Mouse (Mus musculus): ENCODE measurements around the gene A530084C06Rik.

DNA sequence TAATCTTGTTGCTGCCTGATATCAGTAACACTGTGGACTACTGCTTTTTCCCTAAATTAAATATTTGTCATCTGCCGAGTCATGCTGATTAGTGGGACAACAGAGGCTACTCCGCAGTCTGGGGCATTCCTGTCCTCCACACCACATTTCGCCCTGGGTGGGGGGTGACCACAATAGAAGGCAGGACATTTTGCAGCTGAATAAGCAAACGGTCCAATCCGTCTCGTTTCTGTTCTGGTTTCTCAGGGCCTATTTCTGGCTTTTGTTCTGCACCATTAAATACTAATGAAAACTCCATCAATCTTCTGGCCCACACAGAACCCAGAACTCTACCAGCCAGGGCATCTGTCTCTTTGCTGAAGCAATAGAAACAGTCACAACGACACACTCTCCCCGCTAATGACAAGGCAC is 27.5 kb downstream of the A530084C06Rik start:
- TF ChIP-seq EP300 (IDR thresholded peaks at IDR 0.05; ENCODE audit: low read depth) (no peak), CTCF (IDR thresholded peaks at IDR 0.05; ENCODE audit: low read depth) (no peak)
